Comparison of ENCODE assay signal across 17 mouse cellular contexts in the genomic region with DNA sequence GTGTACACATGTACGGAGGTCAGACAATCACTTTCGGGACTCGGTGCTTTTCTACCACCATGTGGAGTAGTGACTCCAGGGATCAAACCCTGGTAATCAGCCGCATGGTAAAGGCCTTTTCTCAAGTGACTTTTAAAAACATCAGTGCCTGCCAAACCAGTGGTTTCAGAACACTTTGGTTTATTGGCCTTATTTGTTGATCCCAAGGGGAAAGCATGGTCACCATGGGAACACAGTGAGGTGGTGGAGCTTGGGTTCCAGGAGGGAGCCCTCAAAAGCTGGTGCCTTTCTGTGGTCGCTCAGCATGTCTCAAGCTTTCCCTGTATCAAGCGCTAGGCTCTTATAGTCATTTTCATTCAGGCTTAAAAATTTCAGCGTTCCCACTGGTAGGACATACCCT.
DNase-seq lines count a peak whose midpoint lies in the region; ATAC-seq and TF ChIP-seq lines count a peak whose summit lies in the region.
"Had no signal": no experiment of that assay in that cellular context is flagged by ENCODE, and none has a peak within 500 bp of the region (broad histone marks: within the 10 kb centered on the region; RNA-seq: fewer than 3 reads in every experiment).

No protein-coding gene starts in this region.

- no peak for TF ChIP-seq CTCF in liver, adult 2 months (IDR thresholded peaks at IDR 0.05; ENCODE audit: low read depth, low read length)

- H3K79me2 ChIP-seq in liver, adult 2 months (ENCODE audit: control insufficient read depth, insufficient read depth, low read length), result peaks cover 7% of the 10 kb centered on the region; the same call in 1 of the 2 replicates

- H3K36me3 ChIP-seq in heart, embryonic 11.5 days (ENCODE audit: control insufficient read depth, insufficient read depth, low read length), result 0 out of 2 replicates have a peak, but pooled peaks cover 4% of the 10 kb centered on the region
- H3K36me3 ChIP-seq in liver, adult 2 months (ENCODE audit: control insufficient read depth, insufficient read depth, low read length), result no peaks in the 10 kb centered on the region
- H3K36me3 ChIP-seq in liver, embryonic 11.5 days (ENCODE audit: control insufficient read depth, insufficient read depth, low read length), result no peaks in the 10 kb centered on the region
- H3K36me3 ChIP-seq: midbrain, embryonic 15.5 days had no signal

- 94% methylated on average over 7 of the region's 7 CpGs for WGBS in heart, embryonic 11.5 days (ENCODE audit: insufficient replicate concordance)
- 95% methylated on average over 7 of the region's 7 CpGs for WGBS in liver, adult 2 months
- 93% methylated on average over 7 of the region's 7 CpGs for WGBS in liver, embryonic 11.5 days

- H3K9me3 ChIP-seq in heart, embryonic 11.5 days (replicated peaks; ENCODE audit: control insufficient read depth, low read length), result no peaks in the 10 kb centered on the region
- H3K9me3 ChIP-seq in liver, embryonic 11.5 days (ENCODE audit: control insufficient read depth, low read length), result no peaks in the 10 kb centered on the region
- H3K9me3 ChIP-seq: limb, embryonic 10.5 days; midbrain, embryonic 15.5 days had no signal

- no peak overlapping the region for H3K4me3 ChIP-seq in heart, embryonic 11.5 days (ENCODE audit: low read depth, low read length)
- H3K4me3 ChIP-seq in liver, adult 2 months (ENCODE audit: insufficient read depth, low read depth, low read length), result no peak overlapping the region
- H3K4me3 ChIP-seq in liver, embryonic 11.5 days (ENCODE audit: low read depth, low read length), result no peak overlapping the region
- H3K4me3 ChIP-seq: limb, embryonic 10.5 days; midbrain, embryonic 15.5 days had no signal

- no peak for ATAC-seq in heart, embryonic 11.5 days (replicated peaks; ENCODE audit: insufficient number of reproducible peaks, low FRiP score, low TSS enrichment)
- no peak for ATAC-seq in liver, embryonic 11.5 days (replicated peaks; ENCODE audit: low FRiP score)
- ATAC-seq: forebrain, embryonic 16.5 days; midbrain, embryonic 15.5 days; Patski had no signal

- H3K27me3 ChIP-seq in heart, embryonic 11.5 days (ENCODE audit: control insufficient read depth, insufficient read depth, low read length), result no peaks in the 10 kb centered on the region
- H3K27me3 ChIP-seq in liver, adult 2 months (ENCODE audit: control insufficient read depth, insufficient read depth, low read length), result no peaks in the 10 kb centered on the region
- H3K27me3 ChIP-seq in liver, embryonic 11.5 days (replicated peaks; ENCODE audit: control insufficient read depth, insufficient read depth, low read length), result no peaks in the 10 kb centered on the region
- H3K27me3 ChIP-seq: midbrain, embryonic 15.5 days; Patski had no signal

- no peak overlapping the region for H3K4me2 ChIP-seq in heart, embryonic 11.5 days
- no peak overlapping the region for H3K4me2 ChIP-seq in liver, embryonic 11.5 days
- H3K4me2 ChIP-seq: midbrain, embryonic 15.5 days had no signal

- no peak for TF ChIP-seq POLR2A in liver, adult 2 months (IDR thresholded peaks at IDR 0.05; ENCODE audit: extremely low read depth, insufficient read depth, low read length)

- DNase-seq in heart, adult 8-10 months (ENCODE audit: low spot score), result peak; percentile 33
- no peak for DNase-seq in liver, adult 2 months (ENCODE audit: extremely low read depth, low read depth, low spot score)
- DNase-seq in liver, embryonic 11.5 days (ENCODE audit: low spot score), result no peak
- DNase-seq in adipocyte (ENCODE audit: low spot score), result peak; percentile 45
- peak; percentile 24 for DNase-seq in fibroblast of lung, adult 2 months (ENCODE audit: low read depth)
- no peak for DNase-seq in right cerebral cortex, postnatal 36 days (ENCODE audit: low spot score in 2 of 2)
- DNase-seq: cerebellum, adult 11-12 months; cerebellum, postnatal 25 days; heart, postnatal 14 days; kidney, adult 8-10 months; thymus, adult 18-20 months had no signal

- peaks cover 35% of the 10 kb centered on the region for H3K4me1 ChIP-seq in heart, embryonic 11.5 days (ENCODE audit: control insufficient read depth, insufficient read depth, low read length)
- peaks cover 16% of the 10 kb centered on the region for H3K4me1 ChIP-seq in liver, adult 2 months (ENCODE audit: control insufficient read depth, insufficient read depth, low read length)
- H3K4me1 ChIP-seq in liver, embryonic 11.5 days (replicated peaks; ENCODE audit: control insufficient read depth, insufficient read depth, low read length), result peaks cover 21% of the 10 kb centered on the region

- no peak overlapping the region for H3K27ac ChIP-seq in heart, embryonic 11.5 days (ENCODE audit: low read depth, low read length)
- peak overlapping the region; percentile 18; the same call in 1 of the 2 replicates for H3K27ac ChIP-seq in liver, adult 2 months (replicated peaks; ENCODE audit: insufficient read depth, low read depth, low read length)
- no peak overlapping the region for H3K27ac ChIP-seq in liver, embryonic 11.5 days (ENCODE audit: low read depth, low read length)
- H3K27ac ChIP-seq: limb, embryonic 10.5 days; liver, embryonic 14.5 days; midbrain, embryonic 15.5 days had no signal

- no peak overlapping the region for H3K9ac ChIP-seq in heart, embryonic 11.5 days (ENCODE audit: low read depth, low read length)
- H3K9ac ChIP-seq in liver, adult 2 months (ENCODE audit: low read depth, low read length), result no peak overlapping the region
- no peak overlapping the region for H3K9ac ChIP-seq in liver, embryonic 11.5 days (ENCODE audit: low read depth, low read length)
- H3K9ac ChIP-seq: liver, embryonic 14.5 days; midbrain, embryonic 15.5 days had no signal

Comparison
In these comparisons a context has a peak if more than half of its experiments do, and no peak if none do; other contexts are left out.
1. DNase-seq: peak in heart, adult 8-10 months (single experiment), adipocyte (single experiment) and fibroblast of lung, adult 2 months (single experiment); none in liver, adult 2 months (single experiment), liver, embryonic 11.5 days (single experiment) and right cerebral cortex, postnatal 36 days (0 of 2).